Mouse (Mus musculus): ENCODE results near the gene Rassf9.

- TF ChIP-seq EP300 (IDR thresholded peaks at IDR 0.05; ENCODE audit: low read depth) (no peak), CTCF (IDR thresholded peaks at IDR 0.05; ENCODE audit: low read depth) (no peak)
Measured at GRCm38 (mm10) chr10:102553941-102554340, 41.9 kb downstream of the Rassf9 start.
